Mouse (Mus musculus) cerebellum, postnatal 10 days (tissue): ENCODE measurements at regions not wholly inside any gene's neighbourhood (a gene's known extent, or its start where the extent isn't known, plus 50 kb on each side); places are given as distances from the start of the nearest gene placed in this dataset.
A peak's percentile ranks its signal among the peaks of the same experiment; 100 is the strongest.
"Not testable (repeated sequence)": the region's sequence is repeated elsewhere in the genome, so short reads cannot be mapped to it uniquely, and the experiment has no call there.

Experiments
- DNase-seq, 2 experiments: peaks; one replicate each; pipeline ENCODE4 v3.0.0; 2021; ENCODE audit warnings: mixed read lengths in 2 of 2

DNA sequence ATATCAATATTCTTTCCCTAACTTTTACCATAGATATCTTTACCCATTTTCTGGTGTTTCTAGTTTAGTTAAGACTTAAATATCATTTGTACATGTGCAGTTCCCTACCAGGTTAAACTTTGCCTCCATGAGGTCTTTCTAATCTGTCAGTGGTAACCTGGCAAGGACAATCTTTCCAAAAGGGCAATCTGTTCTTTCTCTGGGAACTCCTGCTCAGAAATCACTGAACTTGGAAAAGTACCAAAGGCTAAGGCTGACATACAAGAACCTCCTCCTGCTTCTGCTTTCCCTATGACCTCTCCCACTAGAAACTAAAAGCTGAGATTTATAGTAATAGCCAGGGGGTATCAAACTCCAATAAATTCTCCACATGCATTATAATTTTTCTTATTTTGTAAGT, 1102.4 kb upstream of the Ghitm start:
- DNase-seq, result peak; percentile 38 to 64

- peak; percentile 21 to 37 for DNase-seq
These were observed 1073.5 kb upstream of the Ghitm start for GRCm38 (mm10) chr14:38208591-38208990.

DNA sequence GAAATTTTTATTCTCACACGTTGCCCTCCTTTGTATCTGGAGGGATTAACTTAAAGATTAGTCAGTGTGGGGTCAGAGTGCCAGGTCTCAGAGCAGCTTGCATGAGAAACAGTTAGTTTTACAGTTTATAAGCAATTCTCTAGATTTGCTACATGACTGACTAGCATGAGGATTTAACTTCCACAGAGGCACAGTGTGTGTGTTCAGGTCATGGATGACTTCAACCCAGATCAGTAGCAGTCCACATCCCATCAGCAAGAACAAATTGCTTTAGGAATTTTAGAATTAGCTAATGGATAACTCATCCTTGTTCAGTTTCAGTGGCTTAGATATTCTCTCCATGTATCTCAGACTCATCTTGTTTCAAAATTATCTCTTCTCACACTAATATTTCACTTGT, 1056.7 kb upstream of the Ghitm start:
- no peak for DNase-seq

DNA sequence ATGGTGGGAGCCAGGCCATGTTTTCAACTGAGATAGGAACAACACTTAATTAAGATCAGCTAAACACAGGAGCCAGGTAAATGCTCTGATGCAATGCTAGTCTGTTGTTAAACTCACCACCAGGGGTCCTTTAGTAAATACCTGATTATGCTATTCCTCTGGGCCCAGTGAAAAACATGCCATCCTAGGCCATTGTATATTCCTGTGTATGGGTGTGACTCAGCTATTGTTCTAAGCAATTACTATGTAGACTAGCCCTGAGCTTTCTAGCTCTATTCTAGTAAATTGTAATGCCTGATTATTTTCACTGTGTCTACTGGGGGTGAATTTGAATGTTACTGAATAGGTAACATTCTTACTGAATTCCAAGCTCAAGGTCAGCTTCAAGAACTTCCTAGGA, 1050.5 kb upstream of the Ghitm start:
- not testable (repeated sequence) for DNase-seq

DNA sequence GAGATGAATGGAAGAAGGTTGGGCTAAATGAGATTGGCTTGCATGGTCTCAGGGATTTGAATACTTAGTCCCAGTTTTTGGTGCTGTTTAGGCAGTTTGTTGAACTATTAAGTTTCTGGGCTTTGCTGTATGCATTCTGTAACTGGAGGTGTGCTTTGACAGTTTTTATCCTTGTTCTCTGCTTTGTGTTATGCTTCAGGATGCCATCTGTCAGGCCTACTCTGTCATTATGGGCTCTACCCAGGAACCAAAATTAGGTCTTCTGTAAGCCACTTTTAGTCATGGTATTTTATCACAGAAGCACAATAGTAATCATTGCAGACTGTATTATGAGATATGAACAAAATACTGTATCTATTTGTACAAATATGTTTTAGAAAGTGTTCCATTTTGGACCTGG, 1017.8 kb upstream of the Ghitm start:
- no peak for DNase-seq

- no peak for DNase-seq
These were observed 995.6 kb upstream of the Ghitm start for GRCm38 (mm10) chr14:38130719-38131118.
